Mouse (Mus musculus) adrenal gland, adult 8-10 months (tissue): ENCODE measurements at regions not wholly inside any gene's neighbourhood (a gene's known extent, or its start where the extent isn't known, plus 50 kb on each side); places are given as distances from the start of the nearest gene placed in this dataset.

ENCODE experiments used
- DNase-seq: peaks from one replicate; pipeline ENCODE4 v3.0.0; 2022

- no peak for DNase-seq
These were observed 188.9 kb downstream of the Gm5426 start for GRCm38 (mm10) chr10:96325297-96325696.

DNA sequence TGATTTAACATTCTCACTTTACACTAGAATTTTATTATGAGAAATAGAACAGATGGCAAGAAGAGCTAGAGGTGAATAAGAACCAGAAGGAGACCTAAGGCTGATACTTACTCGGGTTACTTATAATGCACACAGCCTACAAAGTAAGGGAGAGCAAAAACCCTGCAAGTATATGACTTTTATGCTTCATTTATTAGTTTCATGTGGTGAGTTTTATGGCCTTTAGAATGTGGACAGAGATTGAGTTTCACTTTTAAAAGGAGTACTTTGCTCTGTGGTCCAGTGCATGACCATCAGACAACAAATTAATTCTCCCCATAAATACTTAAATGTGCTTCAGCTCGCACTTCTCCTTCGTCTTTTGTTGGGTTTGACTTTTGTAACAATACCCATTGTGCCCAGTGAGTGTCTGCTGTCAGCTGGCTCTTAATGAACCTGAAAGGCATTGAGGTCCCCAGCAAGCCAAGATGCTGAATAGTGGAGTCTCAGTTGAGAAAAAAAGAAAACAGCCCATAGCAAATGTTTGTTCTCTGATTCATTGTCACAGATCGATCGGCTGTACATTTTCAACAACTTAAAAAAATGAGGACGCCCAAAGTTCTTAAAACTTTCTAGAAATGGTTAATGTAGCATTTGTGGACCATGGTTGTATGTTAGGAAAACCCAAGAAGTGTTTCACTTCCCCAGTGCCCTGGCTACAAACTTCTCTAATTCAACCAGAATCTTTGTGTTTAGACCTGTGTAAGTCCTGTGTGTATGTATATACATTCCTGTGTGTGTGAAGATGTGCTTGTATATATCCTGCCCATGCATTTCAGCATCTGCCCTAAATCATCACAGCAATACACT is 194.5 kb downstream of the Gm5426 start:
- DNase-seq, result no peak

GRCm38 (mm10) chr10:96332731-96333201 is 196.4 kb downstream of the Gm5426 start:
- peak; percentile 87 for DNase-seq

DNA sequence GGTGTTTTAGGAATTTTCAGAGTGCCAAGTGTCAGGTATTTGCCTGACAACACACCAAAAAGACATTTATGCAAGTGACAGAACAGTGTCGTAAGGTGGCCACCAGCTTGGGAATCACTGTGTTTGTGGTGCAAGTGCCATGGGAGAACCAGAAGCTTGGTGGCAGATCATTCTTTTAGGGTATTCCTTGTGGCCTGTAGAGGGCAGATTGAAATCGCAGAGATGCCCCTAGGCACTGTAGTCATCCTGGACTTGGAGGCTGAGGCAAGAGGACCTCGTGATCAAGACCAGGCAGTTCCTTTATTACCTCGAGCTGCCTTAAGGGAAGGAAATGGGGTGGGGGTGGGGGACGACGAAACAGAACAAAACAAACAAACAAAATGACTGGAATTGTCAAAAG is 196.8 kb downstream of the Gm5426 start:
- DNase-seq, result peak; percentile 25

DNA sequence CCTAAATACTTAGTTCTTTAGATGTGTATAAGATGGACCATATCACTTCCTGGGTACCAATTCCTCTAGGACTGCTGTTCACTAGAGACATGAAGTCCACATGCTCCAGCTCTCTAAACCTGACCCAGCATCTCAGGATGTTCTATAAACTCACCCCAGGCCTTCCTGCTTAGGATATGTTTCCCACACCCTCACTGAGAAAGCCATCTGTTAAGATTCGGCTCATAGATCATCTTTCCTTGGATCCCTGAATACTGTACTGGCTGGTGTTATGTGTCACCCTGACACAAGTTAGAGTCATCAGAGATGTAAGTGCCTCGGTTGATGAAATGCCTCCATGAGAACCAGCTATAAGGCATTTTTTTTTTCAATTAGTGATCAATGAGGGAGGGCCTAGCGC is 199.9 kb downstream of the Gm5426 start:
- no peak for DNase-seq

- no peak for DNase-seq
These were observed 200.8 kb downstream of the Gm5426 start for GRCm38 (mm10) chr10:96337088-96337666.

DNA sequence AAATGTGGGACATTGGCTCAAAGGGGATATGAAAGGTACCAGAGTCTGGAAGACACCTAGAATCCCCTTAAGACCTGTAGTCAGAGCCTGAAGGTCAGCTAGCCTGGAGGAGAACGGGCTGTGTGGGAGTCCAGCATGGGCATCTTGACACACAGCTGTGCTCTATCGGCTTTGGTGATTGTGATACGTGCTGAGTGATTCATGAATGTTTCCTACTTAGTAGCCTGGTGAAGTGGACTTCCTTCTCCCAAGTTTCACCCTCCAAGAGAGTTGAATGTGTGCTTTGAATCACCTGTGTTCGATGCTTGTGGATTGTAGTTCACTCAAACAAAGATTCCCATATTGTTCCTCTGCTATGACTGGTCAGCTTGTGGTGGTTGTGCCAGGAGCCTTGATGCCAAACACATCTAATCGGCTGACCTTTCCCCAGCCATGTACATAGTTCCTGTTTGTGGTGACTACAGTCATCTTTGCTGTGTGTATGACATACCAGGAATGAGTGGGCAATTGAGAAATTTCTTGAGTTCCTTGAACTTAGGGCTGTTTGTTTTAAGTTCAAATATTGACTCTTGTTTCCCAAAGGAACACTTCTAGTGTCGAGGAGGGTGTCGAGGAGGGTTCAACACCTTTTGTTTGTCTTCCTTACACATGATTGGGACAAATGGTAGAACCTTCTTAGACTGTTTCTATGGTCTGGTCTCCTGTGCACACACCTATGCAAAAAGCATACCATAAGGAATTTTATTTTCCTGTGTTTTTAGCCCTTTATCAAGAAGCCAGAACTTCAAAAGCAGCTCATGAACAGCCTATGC is 201.6 kb downstream of the Gm5426 start:
- peak; percentile 32 for DNase-seq

DNA sequence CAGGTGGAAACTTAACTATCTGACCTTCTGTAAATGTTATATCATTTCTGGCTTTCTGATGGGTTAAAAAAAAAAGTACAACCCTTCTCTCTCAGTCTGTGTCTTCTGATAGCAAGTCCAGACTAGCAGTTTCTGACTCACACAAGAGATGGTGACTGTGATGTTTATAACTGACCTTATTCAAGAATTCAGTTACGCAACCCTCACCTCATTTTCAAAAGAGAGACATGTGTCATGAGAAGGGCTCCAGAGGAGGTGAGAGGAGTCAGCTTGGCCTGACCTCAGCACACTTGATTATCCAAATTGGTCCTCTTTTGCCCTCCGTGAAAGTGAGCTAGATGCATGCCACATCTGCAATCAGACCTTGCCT is 202.2 kb downstream of the Gm5426 start:
- DNase-seq, result no peak

GRCm38 (mm10) chr10:96342476-96342875 is 206.1 kb downstream of the Gm5426 start:
- DNase-seq, result no peak

- DNase-seq, result no peak
These were observed 207.3 kb downstream of the Gm5426 start for GRCm38 (mm10) chr10:96343666-96344065.

GRCm38 (mm10) chr10:96350692-96351091 is 214.3 kb downstream of the Gm5426 start:
- no peak for DNase-seq

GRCm38 (mm10) chr10:96351320-96351719 is 214.9 kb downstream of the Gm5426 start:
- no peak for DNase-seq

DNA sequence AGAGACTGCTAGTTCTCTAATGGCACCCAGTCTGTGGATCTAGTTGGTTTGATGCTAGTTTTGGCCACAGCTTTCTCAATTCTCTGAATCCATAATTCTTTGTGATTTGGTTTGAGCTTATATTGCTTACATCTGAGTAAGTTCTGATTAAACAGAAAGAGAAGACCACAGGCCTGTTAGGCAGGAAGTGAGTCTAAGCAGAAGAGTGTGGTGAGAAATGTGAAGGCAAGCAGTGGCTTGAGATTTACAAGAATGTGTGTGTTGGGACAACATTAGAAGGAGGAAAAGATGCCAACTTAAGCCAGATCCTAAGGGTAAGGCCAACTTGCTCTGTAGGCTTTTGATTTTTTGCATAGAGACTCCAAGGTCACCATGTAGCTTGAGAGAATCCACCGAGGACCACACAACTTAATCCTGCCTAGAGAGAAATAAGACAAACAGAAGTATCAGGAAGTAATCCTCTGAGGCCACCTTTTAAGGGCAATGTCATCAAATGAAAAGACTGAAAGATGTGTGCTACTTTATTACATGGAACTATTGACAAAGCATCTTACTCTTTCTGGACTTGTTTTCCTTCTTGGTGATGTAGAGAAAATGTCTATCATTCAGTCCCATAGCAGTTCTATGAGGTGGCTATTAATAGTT is 220.7 kb downstream of the Gm5426 start:
- no peak for DNase-seq

DNA sequence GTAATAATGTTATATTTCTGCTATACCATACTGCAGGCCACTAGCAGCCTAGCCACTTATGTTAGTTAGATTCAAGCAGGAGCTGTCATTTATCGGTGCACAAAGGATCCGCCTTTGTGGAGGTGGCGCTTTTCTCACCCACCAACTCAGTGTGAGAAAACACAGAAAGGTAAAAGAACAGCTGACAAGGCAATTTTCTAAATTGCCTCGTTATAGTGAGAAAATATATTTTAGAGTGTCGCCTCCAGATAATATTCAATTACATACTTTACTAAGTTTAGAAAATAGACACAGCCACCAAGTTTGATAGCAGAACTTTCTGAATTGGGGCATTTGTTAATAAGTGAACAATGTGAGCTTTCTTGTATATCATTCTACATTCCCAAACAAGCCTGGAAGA is 221.2 kb downstream of the Gm5426 start:
- no peak for DNase-seq

DNA sequence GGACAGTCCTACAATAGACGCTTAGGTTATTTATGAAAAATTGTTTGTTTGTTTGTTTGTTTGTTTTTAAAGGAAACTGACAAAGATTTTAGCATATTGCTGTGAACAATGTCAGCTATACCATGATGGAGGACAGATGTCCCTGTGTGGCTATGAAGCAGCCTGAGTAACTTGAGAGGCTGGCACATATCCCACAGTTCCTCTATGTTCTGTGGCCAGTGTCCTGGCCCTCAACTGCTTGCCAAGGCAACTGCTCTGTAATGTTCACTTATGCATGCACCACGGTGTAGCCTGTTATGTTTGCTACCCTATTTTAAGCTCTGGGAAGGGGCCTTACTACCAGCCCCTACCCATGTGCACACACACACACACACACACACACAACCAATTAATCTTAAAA is 222.6 kb downstream of the Gm5426 start:
- DNase-seq, result no peak

DNA sequence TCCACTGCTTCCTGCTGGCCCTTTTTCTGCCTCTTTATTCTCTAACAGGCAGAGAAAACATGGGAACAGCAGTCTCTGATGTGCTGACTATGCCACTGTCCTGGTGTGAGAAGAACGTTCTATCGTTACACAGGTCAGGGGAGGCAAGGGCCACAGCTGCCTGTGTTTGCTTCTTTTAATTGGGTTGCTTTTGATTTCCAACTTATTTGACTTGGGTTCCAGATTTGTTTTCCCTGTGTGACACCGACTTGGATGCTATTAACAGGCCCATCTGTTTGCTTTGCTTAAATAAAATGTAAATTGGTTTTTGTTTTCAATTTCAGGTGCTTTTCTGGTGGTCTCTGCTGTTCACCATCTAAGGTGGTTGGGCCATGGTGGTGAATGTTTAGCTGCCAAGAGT is 225.8 kb downstream of the Gm5426 start:
- DNase-seq, result no peak

GRCm38 (mm10) chr10:96363867-96364266 is 227.5 kb downstream of the Gm5426 start:
- DNase-seq, result no peak

DNA sequence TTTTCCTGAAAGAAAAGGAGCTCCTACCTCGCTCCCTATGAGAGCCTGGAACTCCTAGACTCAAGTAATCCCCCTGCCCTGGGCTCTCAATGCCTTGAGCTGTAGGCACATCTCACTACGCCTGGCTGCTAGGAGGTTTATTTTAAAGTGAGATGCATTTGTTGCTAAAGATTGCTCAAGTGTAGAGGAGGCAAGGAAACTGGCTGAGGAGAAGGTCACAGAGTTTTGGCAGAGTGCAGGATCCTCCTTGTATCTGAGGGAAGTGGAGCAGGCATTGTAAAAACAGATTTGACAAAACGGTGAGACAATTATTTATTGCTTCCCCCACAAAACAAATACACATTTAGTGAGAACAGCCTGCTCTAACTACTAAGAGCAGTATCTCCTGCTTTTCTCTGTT is 228.7 kb downstream of the Gm5426 start:
- no peak for DNase-seq

DNA sequence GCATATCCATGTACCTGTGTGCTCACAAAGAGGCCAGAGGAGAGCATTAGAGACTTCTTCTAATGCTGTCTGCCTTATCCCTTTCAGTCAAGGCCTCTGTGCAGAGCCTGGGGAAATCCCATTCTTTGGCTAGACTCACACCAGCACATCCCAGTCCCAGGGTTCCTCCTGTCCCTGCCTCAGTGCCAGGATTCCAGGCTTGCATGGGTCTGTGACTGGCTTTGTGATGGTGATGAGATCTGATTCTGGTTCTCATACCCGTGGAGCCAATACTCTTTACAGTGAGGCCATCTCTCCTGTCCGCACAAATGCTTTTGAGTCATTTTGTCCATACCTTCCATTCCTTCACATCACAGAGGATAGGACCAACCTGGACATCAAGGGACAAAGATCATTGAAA is 230.5 kb downstream of the Gm5426 start:
- DNase-seq, result no peak

DNA sequence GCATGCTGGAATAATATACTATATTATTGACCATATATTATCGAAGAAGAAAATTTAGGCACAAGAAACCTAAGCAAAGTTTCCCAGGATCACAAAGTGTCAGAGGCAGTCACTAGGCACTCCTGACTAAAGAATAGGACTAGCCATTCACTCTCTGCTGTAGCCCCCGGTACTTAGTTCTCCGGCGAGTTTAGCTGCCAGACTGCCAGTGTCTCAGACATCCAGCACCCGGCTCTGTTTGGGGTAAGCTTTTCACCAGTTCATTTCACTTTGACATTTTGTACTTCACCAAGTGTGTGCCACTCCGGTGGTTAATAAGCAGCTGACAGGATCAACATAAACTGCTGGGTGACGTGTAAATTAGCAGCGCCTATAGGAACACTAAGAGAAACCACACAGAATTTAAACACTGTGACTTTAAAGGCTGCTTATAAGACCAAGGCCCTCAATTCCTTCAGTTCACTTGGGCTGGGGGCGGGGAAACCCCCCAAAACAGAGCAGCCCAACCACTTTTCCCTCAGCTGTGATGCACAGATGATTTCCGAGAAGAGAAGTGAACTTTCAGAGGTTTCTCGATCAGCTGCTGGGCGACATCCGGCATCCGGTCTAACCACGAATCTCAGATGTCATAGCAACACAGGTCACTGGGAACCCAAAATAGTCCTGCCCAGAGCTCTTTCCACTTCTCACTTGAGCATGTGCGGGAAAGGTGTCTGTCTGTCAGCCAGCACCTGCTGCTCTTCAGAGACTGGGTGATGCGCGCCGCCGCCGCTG is 234.3 kb downstream of the Gm5426 start:
- no peak for DNase-seq

- DNase-seq, result no peak
These were observed 234.9 kb downstream of the Gm5426 start for GRCm38 (mm10) chr10:96371321-96371653.
